Mouse (Mus musculus) midbrain, postnatal 0 days (tissue): ENCODE data around the gene Wnt7a. TPM values are rescaled to one million over a fixed set of nuclear protein-coding genes. Genes with fewer than 3 reads are reported as not detected.

Source experiments
- ATAC-seq: fragments of 200-750 bp; cut with Nextera tagmentation; 2 replicates; pipeline ENCODE4 v1.8.0; 2017; ENCODE audit warnings: moderate number of reproducible peaks, mild to moderate bottlenecking, moderate TSS enrichment, moderate library complexity; ENCODE audit not compliant: low FRiP score
- DNase-seq: peaks from one replicate; pipeline ENCODE4 v3.0.0-alpha.2; 2015; ENCODE audit warnings: low spot score
- H3K27ac ChIP-seq: fragments of 300-500 bp; sonication (generic); 2 replicates; pipeline ENCODE4 v1.5.1; 2014; ENCODE audit warnings: low read depth, mild to moderate bottlenecking, low read length, mixed read lengths
- H3K27me3 ChIP-seq: fragments of 300-500 bp; sonication (generic); 2 replicates; pipeline ENCODE4 v1.6.1; 2014; ENCODE audit warnings: low read length, control low read depth, mixed read lengths; ENCODE audit not compliant: insufficient read depth
- H3K36me3 ChIP-seq: fragments of 300-500 bp; sonication (generic); 2 replicates; pipeline ENCODE4 v1.6.1; 2014; ENCODE audit warnings: low read length, control low read depth, mixed read lengths; ENCODE audit not compliant: insufficient read depth
- H3K4me1 ChIP-seq: fragments of 300-500 bp; sonication (generic); 2 replicates; pipeline ENCODE4 v1.6.1; 2014; ENCODE audit warnings: mild to moderate bottlenecking, control low read depth, antibody characterized with exemption, low read length, mixed read lengths; ENCODE audit not compliant: insufficient read depth
- H3K4me2 ChIP-seq: fragments of 300-500 bp; sonication (generic); 2 replicates; pipeline ENCODE4 v1.6.1; 2014; ENCODE audit warnings: low read depth, mild to moderate bottlenecking, low read length, mixed read lengths; ENCODE audit not compliant: poor library complexity, severe bottlenecking
- H3K4me3 ChIP-seq: fragments of 300-500 bp; sonication (generic); 2 replicates; pipeline ENCODE4 v1.5.1; 2014; ENCODE audit warnings: low read depth, mild to moderate bottlenecking, low read length, moderate library complexity
- H3K9ac ChIP-seq: fragments of 300-500 bp; sonication (generic); replicated peaks from 2 replicates; pipeline ENCODE4 v1.6.1; 2014; ENCODE audit warnings: mild to moderate bottlenecking, low read length, moderate library complexity, mixed read lengths; ENCODE audit not compliant: poor library complexity, severe bottlenecking
- H3K9me3 ChIP-seq: fragments of 300-500 bp; sonication (generic); 2 replicates; pipeline ENCODE4 v1.6.1; 2016; ENCODE audit warnings: low read length, control low read depth
- CTCF ChIP-seq: IDR thresholded peaks from 2 replicates; pipeline ENCODE4 v1.5.1; 2016; ENCODE audit warnings: antibody characterized with exemption, mild to moderate bottlenecking
- WGBS: fragments of 180-500 bp; shearing (Covaris S2); extraction: QIAGEN DNeasy Blood & Tissue Kit; methylation state at CpG from one replicate; pipeline ENCODE4 v1.1.7; 2014; 5-methylcytosine and 5-hydroxymethylcytosine counted together
- polyA plus RNA-seq: library from polyadenylated mRNA; unstranded; fragments of >200 nt; fragmentation: Nextera tagmentation; extraction: Ambion mirVana; gene quantifications from 2 replicates; pipeline ENCODE4 v1.2.1, GENCODE M21; 2015
- total RNA-seq: library from RNA; depleted of rRNA; stranded (reverse); fragments of >200 nt; gene quantifications from 2 replicates; pipeline ENCODE4 v1.2.3, GENCODE M21; 2014

Wnt7a gene
- total and polyA plus RNA-seq, 2 experiments from 2014 or later, result 6.4 to 12.9 TPM

DNA sequence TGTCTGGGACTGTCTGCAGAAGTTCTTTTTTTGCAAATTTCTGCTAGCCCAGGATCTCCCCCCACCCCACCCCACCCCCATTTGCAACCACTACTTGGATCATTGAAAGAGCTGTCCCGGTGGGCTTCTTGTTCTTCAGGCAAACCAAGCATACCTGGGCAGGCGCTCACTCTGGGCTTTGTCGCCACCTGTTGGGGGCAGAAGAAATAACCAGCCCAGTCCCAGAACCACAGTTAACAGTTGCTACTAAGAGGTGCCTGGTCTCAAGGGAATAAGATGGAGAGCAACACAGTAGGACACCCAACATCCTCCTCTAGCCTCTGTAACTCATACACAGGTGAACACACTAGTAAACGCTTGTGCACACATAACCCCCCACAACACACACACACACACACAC, 3.7 kb upstream of the Wnt7a start:
- DNase-seq, result peak; percentile 66
- no peaks in the 10 kb centered on the region for H3K4me1 ChIP-seq
- peaks cover 28% of the 10 kb centered on the region for H3K27me3 ChIP-seq
- no peaks in the 10 kb centered on the region for H3K9me3 ChIP-seq
- no peak for ATAC-seq
- 0% methylated on average over 4 of the region's 4 CpGs for WGBS
- H3K9ac ChIP-seq, result no peak overlapping the region
- no peaks in the 10 kb centered on the region for H3K36me3 ChIP-seq
- TF ChIP-seq CTCF, result peak; percentile 83
- H3K4me3 ChIP-seq, result no peak overlapping the region
- no peak overlapping the region for H3K27ac ChIP-seq
- H3K4me2 ChIP-seq, result no peak overlapping the region

DNA sequence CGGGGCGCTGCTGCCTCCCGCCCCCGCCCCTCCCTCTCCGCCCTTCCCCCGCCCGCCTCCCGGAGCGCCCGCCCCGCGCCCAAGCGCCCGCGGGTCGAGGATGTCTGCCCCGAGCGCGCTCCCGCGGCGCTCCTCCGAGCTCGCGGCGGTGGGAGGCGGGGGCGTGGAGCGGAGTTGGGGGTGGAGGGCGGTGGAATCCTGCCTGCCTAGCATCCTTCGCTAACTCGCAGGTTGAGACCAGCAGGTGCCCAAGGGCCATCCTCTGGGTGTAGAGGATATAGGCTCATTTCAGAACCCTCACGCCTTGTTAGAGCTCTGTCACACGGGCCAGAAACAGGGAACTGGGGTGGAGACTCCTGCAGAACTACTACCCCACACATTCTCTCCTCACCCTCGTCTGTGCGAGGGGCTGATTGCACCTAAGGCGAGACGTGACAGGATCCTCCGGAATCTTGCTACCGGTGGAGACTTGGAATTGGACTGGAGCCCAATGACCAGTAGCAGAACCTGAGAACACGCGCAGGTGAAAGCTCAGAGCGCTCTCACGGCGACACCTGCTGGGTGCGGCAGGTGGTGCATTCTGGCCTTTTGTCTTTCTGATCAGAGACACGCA, 312 bp upstream of the Wnt7a start:
- WGBS, result under 1% methylated on average over 23 of the region's 47 CpGs
- ATAC-seq (peak; percentile 65), DNase-seq (peak; percentile 88)
- Histone ChIP-seq H3K9ac (peak overlapping the region; percentile 70), H3K36me3 (no peaks in the 10 kb centered on the region), H3K4me1 (peaks cover 3% of the 10 kb centered on the region; the same call in 1 of the 2 replicates), H3K4me2 (peak overlapping the region; percentile 99), H3K4me3 (peak overlapping the region; percentile 76), H3K27me3 (peaks cover 23% of the 10 kb centered on the region), H3K9me3 (no peaks in the 10 kb centered on the region), H3K27ac (peak overlapping the region; percentile 67)
- TF ChIP-seq CTCF, result peak; percentile 97

- ATAC-seq, result peak; percentile 8; the same call in 1 of the 2 replicates
- H3K27ac ChIP-seq, result no peak overlapping the region
Observed at GRCm38 (mm10) chr6:91410168-91410780, 889 bp downstream of the Wnt7a start.

DNA sequence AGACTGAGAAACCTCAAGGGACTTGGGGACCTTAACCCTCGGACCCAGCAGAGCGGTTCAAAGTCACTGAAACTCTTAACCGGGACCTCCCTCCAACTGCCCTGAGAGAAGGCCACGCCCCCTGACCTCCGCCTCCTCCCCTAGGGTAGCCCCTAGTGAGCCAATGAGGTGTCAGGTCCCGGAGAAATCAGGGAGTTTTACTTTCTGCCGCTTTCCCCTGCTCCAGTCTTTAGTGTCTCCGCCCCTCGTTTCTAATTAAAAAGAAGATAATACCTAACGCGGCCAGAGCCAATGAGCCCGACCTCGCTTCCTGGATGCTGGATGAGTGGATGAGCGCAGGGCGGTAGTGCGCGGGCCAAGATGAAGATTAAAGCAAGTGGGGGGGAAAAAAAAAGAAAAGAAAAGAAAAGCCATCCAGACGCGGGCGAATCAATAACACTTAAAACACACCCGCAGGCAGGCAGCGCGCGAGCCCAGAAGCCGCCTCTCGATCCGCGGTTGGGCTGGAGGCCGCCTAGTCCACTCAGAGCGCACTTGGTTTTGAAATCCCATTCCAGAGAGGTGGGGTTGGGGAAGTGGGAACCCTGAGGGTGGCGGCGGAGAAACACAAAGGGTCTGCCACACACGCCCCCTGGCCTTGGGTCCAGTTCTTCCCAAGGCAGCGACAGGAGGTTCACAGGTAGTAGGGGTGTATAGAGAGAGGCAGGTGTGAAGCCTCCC, 1.6 kb downstream of the Wnt7a start:
- Histone ChIP-seq H3K36me3 (no peaks in the 10 kb centered on the region), H3K9me3 (no peaks in the 10 kb centered on the region), H3K27me3 (peaks cover 18% of the 10 kb centered on the region), H3K27ac (no peak overlapping the region), H3K9ac (peak overlapping the region; percentile 70; the same call in 1 of the 2 replicates), H3K4me1 (peaks cover 3% of the 10 kb centered on the region; the same call in 1 of the 2 replicates), H3K4me2 (peak overlapping the region; percentile 99), H3K4me3 (peak overlapping the region; percentile 76)
- WGBS, result under 1% methylated on average over 34 of the region's 34 CpGs
- no peak for ATAC-seq
- no peak for TF ChIP-seq CTCF
- DNase-seq, result peak; percentile 28

More at GRCm38 (mm10) chr6:91410168-91410780, 889 bp downstream of the Wnt7a start:
- H3K9me3 ChIP-seq, result no peaks in the 10 kb centered on the region
- no peak for TF ChIP-seq CTCF
- peak overlapping the region; percentile 99 for H3K4me2 ChIP-seq
- no peak for DNase-seq
- H3K4me1 ChIP-seq, result peaks cover 3% of the 10 kb centered on the region; the same call in 1 of the 2 replicates
- peak overlapping the region; percentile 76 for H3K4me3 ChIP-seq
- peaks cover 18% of the 10 kb centered on the region for H3K27me3 ChIP-seq
- H3K36me3 ChIP-seq, result no peaks in the 10 kb centered on the region
- WGBS, result 2% methylated on average over 26 of the region's 26 CpGs
- peak overlapping the region; percentile 70 for H3K9ac ChIP-seq

DNA sequence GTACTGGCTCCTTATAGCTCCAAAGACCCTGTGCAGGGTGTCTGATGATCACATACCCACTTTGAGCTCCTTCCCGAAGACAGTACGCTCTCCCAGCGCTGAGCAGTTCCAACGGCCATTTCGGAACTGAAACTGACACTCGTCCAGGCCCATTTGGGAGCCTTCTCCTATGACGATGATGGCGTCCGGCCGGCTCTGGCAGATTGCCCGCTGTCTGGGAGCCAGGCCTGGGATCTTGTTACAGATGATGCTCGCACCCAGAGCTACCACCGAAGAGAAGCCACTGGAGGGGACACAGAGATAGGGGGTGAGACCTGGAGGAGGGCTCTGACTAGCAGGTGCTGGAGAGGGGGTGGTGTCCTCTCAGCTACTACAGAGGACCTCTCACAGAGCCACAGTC, 2.5 kb downstream of the Wnt7a start:
- no peak overlapping the region for H3K9ac ChIP-seq
- H3K27me3 ChIP-seq, result peaks cover 15% of the 10 kb centered on the region
- no peak overlapping the region for H3K4me3 ChIP-seq
- WGBS, result 82% methylated on average over 13 of the region's 13 CpGs
- peak overlapping the region; percentile 99 for H3K4me2 ChIP-seq
- TF ChIP-seq CTCF, result no peak
- no peak overlapping the region for H3K27ac ChIP-seq
- DNase-seq (no peak), ATAC-seq (no peak)
- no peaks in the 10 kb centered on the region; the same call in 1 of the 2 replicates for H3K36me3 ChIP-seq
- peaks cover 3% of the 10 kb centered on the region; the same call in 1 of the 2 replicates for H3K4me1 ChIP-seq
- H3K9me3 ChIP-seq, result no peaks in the 10 kb centered on the region
